Mouse (Mus musculus): ENCODE results near the gene Clec10a. TPM values are rescaled to one million over a fixed set of nuclear protein-coding genes. Genes with fewer than 3 reads are reported as not detected.

Gene Clec10a
- polyA plus RNA-seq, 1 experiment from 2014 or later = 1.4 TPM

GRCm38 (mm10) chr11:70191188-70191587 lies 35.2 kb downstream of the Clec10a start:
- Histone ChIP-seq H3K4me2 (replicated peaks; ENCODE audit: low read depth) (no peak overlapping the region), H3K36me3 (ENCODE audit: control insufficient read depth, insufficient read depth, low read length) (no peaks in the 10 kb centered on the region), H3K4me3 (ENCODE audit: low read depth, low read length) (no peak overlapping the region), H3K9me3 (ENCODE audit: control insufficient read depth, low read length) (no peaks in the 10 kb centered on the region), H3K27me3 (ENCODE audit: control insufficient read depth, insufficient read depth, low read length) (no peaks in the 10 kb centered on the region), H3K4me1 (replicated peaks; ENCODE audit: control insufficient read depth, insufficient read depth) (peaks cover 4% of the 10 kb centered on the region; the same call in 1 of the 2 replicates), H3K9ac (ENCODE audit: low read length) (no peak overlapping the region), H3K27ac (replicated peaks) (no peak overlapping the region)
- TF ChIP-seq CTCF (IDR thresholded peaks at IDR 0.05; ENCODE audit: low read depth) (no peak), EP300 (optimal IDR thresholded peaks at IDR 0.05) (no peak)
- WGBS = 57% methylated on average over 6 of the region's 6 CpGs
- no peak for DNase-seq (ENCODE audit: low spot score)
- no peak for ATAC-seq (ENCODE audit: low FRiP score, low TSS enrichment)

- TF ChIP-seq EP300 (optimal IDR thresholded peaks at IDR 0.05) = no peak
- TF ChIP-seq CTCF (IDR thresholded peaks at IDR 0.05; ENCODE audit: low read depth) = no peak
- Histone ChIP-seq H3K4me3 (ENCODE audit: low read depth, low read length) (no peak overlapping the region), H3K9me3 (ENCODE audit: control insufficient read depth, low read length) (no peaks in the 10 kb centered on the region), H3K9ac (ENCODE audit: low read length) (no peak overlapping the region), H3K27me3 (ENCODE audit: control insufficient read depth, insufficient read depth, low read length) (no peaks in the 10 kb centered on the region), H3K4me2 (replicated peaks; ENCODE audit: low read depth) (no peak overlapping the region), H3K27ac (replicated peaks) (no peak overlapping the region), H3K36me3 (ENCODE audit: control insufficient read depth, insufficient read depth, low read length) (no peaks in the 10 kb centered on the region), H3K4me1 (replicated peaks; ENCODE audit: control insufficient read depth, insufficient read depth) (peaks cover 4% of the 10 kb centered on the region; the same call in 1 of the 2 replicates)
- ATAC-seq (ENCODE audit: low FRiP score, low TSS enrichment) (no peak), DNase-seq (ENCODE audit: low spot score) (no peak)
- 74% methylated on average over 4 of the region's 4 CpGs for WGBS
Measured at GRCm38 (mm10) chr11:70192157-70192556, 36.2 kb downstream of the Clec10a start.

DNA sequence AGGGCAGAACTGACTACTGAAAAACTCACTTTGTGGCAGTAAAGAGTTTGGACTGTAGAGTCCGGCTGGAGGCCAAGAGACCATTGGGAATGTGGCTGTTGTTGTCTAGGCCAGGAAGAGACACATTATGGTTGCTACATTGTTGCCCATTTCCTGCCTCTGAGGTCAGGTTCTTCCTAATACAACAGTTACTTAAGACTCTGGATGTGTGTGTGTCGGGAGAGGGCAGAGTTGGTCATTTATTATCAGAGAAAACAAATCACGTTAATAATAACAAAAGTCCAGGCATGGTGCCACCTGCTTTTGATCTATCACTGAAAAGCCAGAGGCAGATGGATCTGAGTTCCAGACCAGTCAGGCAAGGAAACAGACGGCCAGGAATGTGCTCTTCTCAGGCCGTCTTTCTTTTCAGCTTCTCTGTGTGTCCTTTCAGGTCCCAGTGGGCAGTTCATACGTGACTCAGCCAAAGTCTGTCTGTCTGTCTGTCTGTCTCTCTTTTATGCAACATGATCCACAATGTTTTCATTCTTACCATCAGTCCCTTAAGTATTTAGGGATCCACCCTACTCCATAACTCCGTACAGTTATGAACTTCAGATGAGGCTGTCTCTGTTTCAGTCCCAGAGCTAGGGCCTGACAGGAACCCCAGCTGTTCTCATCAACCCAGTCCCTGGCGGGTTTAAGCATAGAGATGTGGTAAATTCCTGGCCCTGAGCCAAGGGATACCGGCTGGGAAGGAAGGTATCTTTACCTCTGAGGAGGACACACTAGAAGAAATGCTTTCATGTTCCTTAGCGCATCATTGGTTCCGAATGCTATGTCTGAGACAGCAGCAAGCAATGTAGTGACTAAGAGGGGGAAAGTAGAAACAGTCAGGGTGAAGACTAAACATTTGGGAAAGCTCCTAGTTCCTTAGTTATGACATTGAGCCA lies 37.6 kb downstream of the Clec10a start:
- ATAC-seq (ENCODE audit: low FRiP score, low TSS enrichment) (no peak; the same call in 1 of the 2 replicates), DNase-seq (ENCODE audit: low spot score) (no peak)
- H3K4me3 ChIP-seq (ENCODE audit: low read depth, low read length) = no peak overlapping the region
- H3K27ac ChIP-seq (replicated peaks) = peak overlapping the region; percentile 24; the same call in 1 of the 2 replicates
- H3K9me3 ChIP-seq (ENCODE audit: control insufficient read depth, low read length) = no peaks in the 10 kb centered on the region
- 26% methylated on average over 11 of the region's 11 CpGs for WGBS
- peaks cover 4% of the 10 kb centered on the region; the same call in 1 of the 2 replicates for H3K4me1 ChIP-seq (replicated peaks; ENCODE audit: control insufficient read depth, insufficient read depth)
- H3K27me3 ChIP-seq (ENCODE audit: control insufficient read depth, insufficient read depth, low read length) = no peaks in the 10 kb centered on the region
- no peak for TF ChIP-seq CTCF (IDR thresholded peaks at IDR 0.05; ENCODE audit: low read depth)
- no peak overlapping the region for H3K4me2 ChIP-seq (replicated peaks; ENCODE audit: low read depth)
- no peaks in the 10 kb centered on the region for H3K36me3 ChIP-seq (ENCODE audit: control insufficient read depth, insufficient read depth, low read length)
- H3K9ac ChIP-seq (ENCODE audit: low read length) = no peak overlapping the region

DNA sequence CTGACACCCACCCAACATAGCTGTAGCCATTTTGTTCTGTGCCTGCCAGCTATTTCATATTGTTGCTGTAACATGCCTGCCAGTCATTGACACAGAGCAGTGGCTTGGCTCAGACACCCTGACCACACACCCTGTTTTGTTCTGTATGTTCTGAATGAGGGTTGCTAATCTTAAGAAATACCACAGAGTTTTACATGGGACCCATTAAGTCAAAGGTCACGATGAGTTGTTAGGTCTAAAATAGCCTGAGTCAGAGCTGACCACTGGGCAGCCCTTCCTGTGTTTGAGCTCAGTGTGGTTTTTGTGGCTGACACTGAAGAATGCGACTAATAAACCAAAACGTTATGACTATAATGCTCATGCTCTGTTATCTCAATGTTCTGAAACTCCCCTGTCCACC lies 42.3 kb downstream of the Clec10a start:
- 66% methylated on average over 3 of the region's 3 CpGs for WGBS
- TF ChIP-seq EP300 (optimal IDR thresholded peaks at IDR 0.05) = no peak
- no peak for TF ChIP-seq CTCF (IDR thresholded peaks at IDR 0.05; ENCODE audit: low read depth)
- Histone ChIP-seq H3K4me3 (ENCODE audit: low read depth, low read length) (no peak overlapping the region), H3K27ac (replicated peaks) (peak overlapping the region; percentile 35), H3K27me3 (ENCODE audit: control insufficient read depth, insufficient read depth, low read length) (no peaks in the 10 kb centered on the region), H3K36me3 (ENCODE audit: control insufficient read depth, insufficient read depth, low read length) (no peaks in the 10 kb centered on the region), H3K4me1 (replicated peaks; ENCODE audit: control insufficient read depth, insufficient read depth) (peaks cover 4% of the 10 kb centered on the region; the same call in 1 of the 2 replicates), H3K9ac (ENCODE audit: low read length) (no peak overlapping the region), H3K9me3 (ENCODE audit: control insufficient read depth, low read length) (no peaks in the 10 kb centered on the region), H3K4me2 (replicated peaks; ENCODE audit: low read depth) (no peak overlapping the region)
- ATAC-seq (ENCODE audit: low FRiP score, low TSS enrichment) (no peak), DNase-seq (ENCODE audit: low spot score) (no peak)

- Histone ChIP-seq H3K36me3 (ENCODE audit: control insufficient read depth, insufficient read depth, low read length) (no peaks in the 10 kb centered on the region), H3K4me1 (replicated peaks; ENCODE audit: control insufficient read depth, insufficient read depth) (no peaks in the 10 kb centered on the region), H3K27ac (replicated peaks) (0 out of 2 replicates have a peak overlapping the region, but pooled peaks have one; percentile 8), H3K4me3 (ENCODE audit: low read depth, low read length) (no peak overlapping the region), H3K9ac (ENCODE audit: low read length) (no peak overlapping the region; the same call in 1 of the 2 replicates), H3K27me3 (ENCODE audit: control insufficient read depth, insufficient read depth, low read length) (no peaks in the 10 kb centered on the region), H3K4me2 (replicated peaks; ENCODE audit: low read depth) (no peak overlapping the region), H3K9me3 (ENCODE audit: control insufficient read depth, low read length) (no peaks in the 10 kb centered on the region)
- DNase-seq (ENCODE audit: low spot score) (no peak), ATAC-seq (ENCODE audit: low FRiP score, low TSS enrichment) (no peak)
- 73% methylated on average over 8 of the region's 8 CpGs for whole genome bisulfite sequencing
- no peak for TF ChIP-seq CTCF (IDR thresholded peaks at IDR 0.05; ENCODE audit: low read depth)
- TF ChIP-seq EP300 (optimal IDR thresholded peaks at IDR 0.05) = no peak
Measured at GRCm38 (mm10) chr11:70199107-70199506, 43.1 kb downstream of the Clec10a start.

- no peak overlapping the region for H3K4me2 ChIP-seq (replicated peaks; ENCODE audit: low read depth)
- H3K36me3 ChIP-seq (ENCODE audit: control insufficient read depth, insufficient read depth, low read length) = no peaks in the 10 kb centered on the region
- no peak overlapping the region for H3K4me3 ChIP-seq (ENCODE audit: low read depth, low read length)
- H3K9ac ChIP-seq (ENCODE audit: low read length) = no peak overlapping the region
- H3K4me1 ChIP-seq (replicated peaks; ENCODE audit: control insufficient read depth, insufficient read depth) = no peaks in the 10 kb centered on the region
- DNase-seq (ENCODE audit: low spot score) (no peak), ATAC-seq (ENCODE audit: low FRiP score, low TSS enrichment) (no peak)
- 87% methylated on average over 5 of the region's 5 CpGs for WGBS
- peak overlapping the region; percentile 50 for H3K27ac ChIP-seq (replicated peaks)
- TF ChIP-seq CTCF (IDR thresholded peaks at IDR 0.05; ENCODE audit: low read depth) (no peak), EP300 (optimal IDR thresholded peaks at IDR 0.05) (no peak)
- H3K9me3 ChIP-seq (ENCODE audit: control insufficient read depth, low read length) = no peaks in the 10 kb centered on the region
- H3K27me3 ChIP-seq (ENCODE audit: control insufficient read depth, insufficient read depth, low read length) = no peaks in the 10 kb centered on the region
Measured at GRCm38 (mm10) chr11:70200036-70200608, 44.1 kb downstream of the Clec10a start.

Measured in stomach, postnatal 0 days (tissue).